Mouse (Mus musculus) hindbrain, embryonic 12.5 days (tissue): Measurements from ENCODE around the gene Eps8l2. TPM values are rescaled to one million over a fixed set of nuclear protein-coding genes. Genes with fewer than 3 reads are reported as not detected.
A peak's percentile ranks its signal among the peaks of the same experiment; 100 is the strongest.

ENCODE experiments used
- ATAC-seq: fragments of 200-750 bp; cut with Nextera tagmentation; 2 replicates; pipeline ENCODE4 v1.8.0; 2017; ENCODE audit warnings: moderate TSS enrichment; ENCODE audit not compliant: low FRiP score
- H3K27ac ChIP-seq: fragments of 300-500 bp; sonication (generic); 2 replicates; pipeline ENCODE4 v1.5.1; 2016; ENCODE audit warnings: mild to moderate bottlenecking
- H3K27me3 ChIP-seq: fragments of 300-500 bp; sonication (generic); 2 replicates; pipeline ENCODE4 v1.6.1; 2016; ENCODE audit warnings: mild to moderate bottlenecking
- H3K36me3 ChIP-seq: fragments of 300-500 bp; sonication (generic); 2 replicates; pipeline ENCODE4 v1.6.1; 2016; ENCODE audit warnings: mild to moderate bottlenecking
- H3K4me1 ChIP-seq: fragments of 300-500 bp; sonication (generic); 2 replicates; pipeline ENCODE4 v1.6.1; 2016
- H3K4me2 ChIP-seq: fragments of 300-500 bp; sonication (generic); replicated peaks from 2 replicates; pipeline ENCODE4 v1.6.1; 2016; ENCODE audit warnings: mild to moderate bottlenecking
- H3K4me3 ChIP-seq: fragments of 300-500 bp; sonication (generic); 2 replicates; pipeline ENCODE4 v1.5.1; 2016; ENCODE audit warnings: mild to moderate bottlenecking
- H3K9ac ChIP-seq: fragments of 300-500 bp; sonication (generic); 2 replicates; pipeline ENCODE4 v1.6.1; 2016; ENCODE audit warnings: mild to moderate bottlenecking, moderate library complexity
- H3K9me3 ChIP-seq: fragments of 300-500 bp; sonication (generic); replicated peaks from 2 replicates; pipeline ENCODE4 v1.6.1; 2016; ENCODE audit warnings: mild to moderate bottlenecking
- WGBS: fragments of 180-500 bp; shearing (Covaris S2); methylation state at CpG from one replicate; pipeline ENCODE4 v1.1.7; 2016; 5-methylcytosine and 5-hydroxymethylcytosine counted together
- polyA plus RNA-seq: library from polyadenylated mRNA; unstranded; fragments of >200 nt; fragmentation: Nextera tagmentation; extraction: Ambion mirVana; gene quantifications from 2 replicates; pipeline ENCODE4 v1.2.1, GENCODE M21; 2016

Eps8l2 gene
- polyA plus RNA-seq, 1 experiment from 2014 or later: 2.6 TPM

- WGBS: 93% methylated on average over 4 of the region's 4 CpGs
- no peak for ATAC-seq
- no peak overlapping the region for H3K9ac ChIP-seq
- no peak overlapping the region for H3K4me2 ChIP-seq
- H3K4me1 ChIP-seq: peaks cover 8% of the 10 kb centered on the region
- H3K36me3 ChIP-seq: peaks cover 29% of the 10 kb centered on the region
- H3K27ac ChIP-seq: no peak overlapping the region
- peaks cover 29% of the 10 kb centered on the region for H3K27me3 ChIP-seq
- H3K9me3 ChIP-seq: no peaks in the 10 kb centered on the region
- no peak overlapping the region for H3K4me3 ChIP-seq
Measured at GRCm38 (mm10) chr7:141335682-141336081, 3.0 kb upstream of the Eps8l2 start.

- Histone ChIP-seq H3K4me1 (peaks cover 8% of the 10 kb centered on the region), H3K9ac (no peak overlapping the region), H3K27ac (no peak overlapping the region), H3K4me3 (no peak overlapping the region), H3K9me3 (no peaks in the 10 kb centered on the region), H3K4me2 (no peak overlapping the region), H3K36me3 (peaks cover 29% of the 10 kb centered on the region), H3K27me3 (peaks cover 29% of the 10 kb centered on the region)
- WGBS: 84% methylated on average over 3 of the region's 3 CpGs
- ATAC-seq: no peak
Measured at GRCm38 (mm10) chr7:141336296-141336695, 2.4 kb upstream of the Eps8l2 start.

- H3K27me3 ChIP-seq: peaks cover 29% of the 10 kb centered on the region
- H3K9me3 ChIP-seq: no peaks in the 10 kb centered on the region
- ATAC-seq: no peak
- no peak overlapping the region for H3K4me2 ChIP-seq
- peaks cover 8% of the 10 kb centered on the region for H3K4me1 ChIP-seq
- H3K36me3 ChIP-seq: peaks cover 20% of the 10 kb centered on the region
- 76% methylated on average over 3 of the region's 3 CpGs for WGBS
- H3K27ac ChIP-seq: no peak overlapping the region
- peak overlapping the region; percentile 29; the same call in 1 of the 2 replicates for H3K9ac ChIP-seq
- H3K4me3 ChIP-seq: no peak overlapping the region
Measured at GRCm38 (mm10) chr7:141337716-141338416, 814 bp upstream of the Eps8l2 start.

GRCm38 (mm10) chr7:141339215-141339920, 688 bp downstream of the Eps8l2 start:
- Histone ChIP-seq H3K4me3 (0 out of 2 replicates have a peak overlapping the region, but pooled peaks have one; percentile 8), H3K4me2 (peak overlapping the region; percentile 49), H3K27me3 (peaks cover 29% of the 10 kb centered on the region), H3K9ac (peak overlapping the region; percentile 29; the same call in 1 of the 2 replicates), H3K36me3 (0 out of 2 replicates have a peak, but pooled peaks cover 6% of the 10 kb centered on the region), H3K27ac (no peak overlapping the region), H3K4me1 (peaks cover 8% of the 10 kb centered on the region), H3K9me3 (no peaks in the 10 kb centered on the region)
- 42% methylated on average over 20 of the region's 20 CpGs for WGBS
- ATAC-seq: no peak

- no peak for ATAC-seq
Measured at GRCm38 (mm10) chr7:141340023-141340422, 1.3 kb downstream of the Eps8l2 start.

GRCm38 (mm10) chr7:141340476-141340875, 1.8 kb downstream of the Eps8l2 start:
- peaks cover 8% of the 10 kb centered on the region for H3K4me1 ChIP-seq
- peaks cover 29% of the 10 kb centered on the region for H3K27me3 ChIP-seq
- 0 out of 2 replicates have a peak, but pooled peaks cover 5% of the 10 kb centered on the region for H3K36me3 ChIP-seq
- H3K9ac ChIP-seq: no peak overlapping the region
- no peak overlapping the region for H3K4me2 ChIP-seq
- WGBS: 84% methylated on average over 6 of the region's 6 CpGs
- H3K4me3 ChIP-seq: no peak overlapping the region
- no peaks in the 10 kb centered on the region for H3K9me3 ChIP-seq
- no peak for ATAC-seq
- no peak overlapping the region for H3K27ac ChIP-seq

More at GRCm38 (mm10) chr7:141340023-141340422, 1.3 kb downstream of the Eps8l2 start:
- H3K4me1 ChIP-seq: peaks cover 8% of the 10 kb centered on the region
- no peak overlapping the region for H3K4me3 ChIP-seq
- no peak overlapping the region for H3K27ac ChIP-seq
- 0 out of 2 replicates have a peak, but pooled peaks cover 5% of the 10 kb centered on the region for H3K36me3 ChIP-seq
- 84% methylated on average over 7 of the region's 7 CpGs for WGBS
- no peaks in the 10 kb centered on the region for H3K9me3 ChIP-seq
- H3K9ac ChIP-seq: no peak overlapping the region
- peaks cover 29% of the 10 kb centered on the region for H3K27me3 ChIP-seq
- no peak overlapping the region for H3K4me2 ChIP-seq

GRCm38 (mm10) chr7:141341689-141342226, 3.1 kb downstream of the Eps8l2 start:
- Histone ChIP-seq H3K4me3 (no peak overlapping the region), H3K9me3 (no peaks in the 10 kb centered on the region), H3K36me3 (no peaks in the 10 kb centered on the region), H3K4me1 (peaks cover 8% of the 10 kb centered on the region), H3K4me2 (no peak overlapping the region), H3K27ac (no peak overlapping the region), H3K27me3 (peaks cover 29% of the 10 kb centered on the region), H3K9ac (no peak overlapping the region)
- 79% methylated on average over 10 of the region's 10 CpGs for WGBS
- no peak for ATAC-seq

- Histone ChIP-seq H3K4me3 (no peak overlapping the region), H3K27me3 (peaks cover 20% of the 10 kb centered on the region), H3K4me2 (no peak overlapping the region), H3K9me3 (no peaks in the 10 kb centered on the region), H3K9ac (no peak overlapping the region), H3K27ac (no peak overlapping the region), H3K36me3 (no peaks in the 10 kb centered on the region), H3K4me1 (peaks cover 8% of the 10 kb centered on the region)
- WGBS: 49% methylated on average over 2 of the region's 2 CpGs
- no peak for ATAC-seq
Measured at GRCm38 (mm10) chr7:141343230-141343629, 4.5 kb downstream of the Eps8l2 start.

GRCm38 (mm10) chr7:141343696-141344095, 5.0 kb downstream of the Eps8l2 start:
- Histone ChIP-seq H3K27ac (no peak overlapping the region), H3K27me3 (peaks cover 16% of the 10 kb centered on the region), H3K36me3 (no peaks in the 10 kb centered on the region), H3K4me2 (no peak overlapping the region), H3K9me3 (no peaks in the 10 kb centered on the region), H3K4me3 (no peak overlapping the region), H3K9ac (no peak overlapping the region), H3K4me1 (peaks cover 3% of the 10 kb centered on the region)
- ATAC-seq: no peak
- 74% methylated on average over 7 of the region's 7 CpGs for WGBS

GRCm38 (mm10) chr7:141344787-141345186, 6.1 kb downstream of the Eps8l2 start:
- H3K9ac ChIP-seq: no peak overlapping the region
- peaks cover 5% of the 10 kb centered on the region; the same call in 1 of the 2 replicates for H3K27me3 ChIP-seq
- H3K9me3 ChIP-seq: no peaks in the 10 kb centered on the region
- H3K4me1 ChIP-seq: no peaks in the 10 kb centered on the region
- WGBS: 91% methylated on average over 5 of the region's 5 CpGs
- H3K4me3 ChIP-seq: no peak overlapping the region
- no peak overlapping the region for H3K4me2 ChIP-seq
- no peaks in the 10 kb centered on the region for H3K36me3 ChIP-seq
- no peak overlapping the region for H3K27ac ChIP-seq
- no peak for ATAC-seq

GRCm38 (mm10) chr7:141351061-141351460, 12.4 kb downstream of the Eps8l2 start:
- Histone ChIP-seq H3K9ac (no peak overlapping the region), H3K36me3 (no peaks in the 10 kb centered on the region), H3K27me3 (no peaks in the 10 kb centered on the region), H3K4me3 (no peak overlapping the region), H3K4me1 (no peaks in the 10 kb centered on the region), H3K9me3 (no peaks in the 10 kb centered on the region), H3K4me2 (no peak overlapping the region), H3K27ac (no peak overlapping the region)
- 85% methylated on average over 6 of the region's 6 CpGs for WGBS
- no peak for ATAC-seq

GRCm38 (mm10) chr7:141355051-141355450, 16.4 kb downstream of the Eps8l2 start:
- Histone ChIP-seq H3K4me3 (no peak overlapping the region), H3K9me3 (no peaks in the 10 kb centered on the region), H3K27me3 (no peaks in the 10 kb centered on the region; the same call in 1 of the 2 replicates), H3K4me2 (no peak overlapping the region), H3K27ac (no peak overlapping the region), H3K9ac (no peak overlapping the region), H3K36me3 (no peaks in the 10 kb centered on the region), H3K4me1 (no peaks in the 10 kb centered on the region)
- ATAC-seq: no peak
- 73% methylated on average over 8 of the region's 8 CpGs for WGBS
